Mouse (Mus musculus): ENCODE measurements around the gene Naif1. TPM values are rescaled to one million over a fixed set of nuclear protein-coding genes. Genes with fewer than 3 reads are reported as not detected.
"Not testable (repeated sequence)": the region's sequence is repeated elsewhere in the genome, so short reads cannot be mapped to it uniquely, and the experiment has no call there.

Gene Naif1
- polyA plus RNA-seq, 1 experiment = 4.4 TPM

DNA sequence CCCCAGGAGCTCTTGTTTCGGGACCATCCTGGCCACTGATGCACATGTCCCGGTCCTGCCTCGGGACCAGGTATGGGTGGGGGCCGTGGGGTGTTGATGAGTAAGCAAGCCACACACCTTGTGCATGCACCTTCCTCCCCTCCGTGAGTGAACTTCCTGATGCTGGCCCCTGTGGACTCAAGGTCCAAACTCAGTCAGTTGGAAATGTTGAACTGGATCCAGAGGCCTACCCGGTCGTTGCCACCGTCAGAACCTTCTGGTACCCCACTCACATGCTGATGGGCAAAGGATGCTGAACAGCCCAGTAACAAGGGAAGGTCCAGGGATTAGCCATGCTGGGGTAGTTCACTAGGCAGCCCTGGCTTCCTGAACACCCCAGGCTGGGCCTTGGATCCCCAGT lies 32.1 kb downstream of the Naif1 start:
- Histone ChIP-seq H3K27ac (ENCODE audit: insufficient read depth, low read depth, low read length) (peak overlapping the region; percentile 68), H3K4me3 (ENCODE audit: low read depth, low read length) (no peak overlapping the region), H3K27me3 (ENCODE audit: control insufficient read depth, insufficient read depth, low read length) (no peaks in the 10 kb centered on the region), H3K36me3 (ENCODE audit: control insufficient read depth, insufficient read depth, low read length) (no peaks in the 10 kb centered on the region), H3K4me1 (ENCODE audit: control insufficient read depth, insufficient read depth, insufficient read length, low read length) (peaks cover 20% of the 10 kb centered on the region)
- no peak for TF ChIP-seq CTCF (IDR thresholded peaks at IDR 0.05; ENCODE audit: extremely low read depth, insufficient read length, insufficient replicate concordance, low read depth, low read length)
- no peak for TF ChIP-seq POLR2A (IDR thresholded peaks at IDR 0.05; ENCODE audit: low read depth, low read length)
- 54% methylated on average over 8 of the region's 8 CpGs for WGBS

DNA sequence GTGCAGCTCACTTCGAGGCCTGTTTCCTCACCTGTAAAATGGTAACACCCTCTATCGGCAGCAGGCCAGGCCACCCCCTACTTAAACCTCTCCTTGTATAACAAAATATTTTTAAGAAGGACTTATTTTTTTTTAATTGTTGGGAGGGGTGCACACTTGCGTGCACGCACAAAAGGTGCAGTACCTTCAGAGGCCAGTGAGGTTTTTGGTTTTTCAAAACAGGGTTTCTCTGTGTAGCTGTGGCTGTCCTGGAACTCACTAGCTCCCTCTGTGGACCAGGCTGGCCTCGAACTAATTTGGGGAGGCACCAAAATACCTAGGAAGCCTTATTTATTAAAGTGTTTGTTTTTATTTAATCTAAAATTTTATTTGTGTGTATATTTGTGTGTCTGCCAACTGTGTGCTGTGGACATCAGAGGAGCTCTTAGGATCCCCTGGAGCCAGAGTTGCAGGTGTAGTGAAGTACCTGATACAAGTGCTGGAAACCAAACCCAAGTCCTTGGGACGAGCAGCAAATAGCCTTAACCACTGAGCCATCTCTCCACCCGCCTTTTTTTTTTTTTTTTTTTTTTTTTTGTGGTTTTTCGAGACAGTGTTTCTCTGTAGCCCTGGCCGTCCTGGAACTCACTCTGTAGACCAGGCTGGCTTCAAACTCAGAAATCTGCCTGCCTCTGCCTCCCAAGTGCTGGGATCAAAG lies 33.1 kb downstream of the Naif1 start:
- Histone ChIP-seq H3K4me3 (ENCODE audit: low read depth, low read length) (no peak overlapping the region), H3K4me1 (ENCODE audit: control insufficient read depth, insufficient read depth, insufficient read length, low read length) (peaks cover 20% of the 10 kb centered on the region), H3K27me3 (ENCODE audit: control insufficient read depth, insufficient read depth, low read length) (no peaks in the 10 kb centered on the region), H3K27ac (ENCODE audit: insufficient read depth, low read depth, low read length) (no peak overlapping the region), H3K36me3 (ENCODE audit: control insufficient read depth, insufficient read depth, low read length) (no peaks in the 10 kb centered on the region)
- WGBS = 76% methylated on average over 9 of the region's 9 CpGs
- TF ChIP-seq CTCF (IDR thresholded peaks at IDR 0.05; ENCODE audit: extremely low read depth, insufficient read length, insufficient replicate concordance, low read depth, low read length) (peak; percentile 48; the same call in 1 of the 2 replicates), POLR2A (IDR thresholded peaks at IDR 0.05; ENCODE audit: low read depth, low read length) (no peak)

DNA sequence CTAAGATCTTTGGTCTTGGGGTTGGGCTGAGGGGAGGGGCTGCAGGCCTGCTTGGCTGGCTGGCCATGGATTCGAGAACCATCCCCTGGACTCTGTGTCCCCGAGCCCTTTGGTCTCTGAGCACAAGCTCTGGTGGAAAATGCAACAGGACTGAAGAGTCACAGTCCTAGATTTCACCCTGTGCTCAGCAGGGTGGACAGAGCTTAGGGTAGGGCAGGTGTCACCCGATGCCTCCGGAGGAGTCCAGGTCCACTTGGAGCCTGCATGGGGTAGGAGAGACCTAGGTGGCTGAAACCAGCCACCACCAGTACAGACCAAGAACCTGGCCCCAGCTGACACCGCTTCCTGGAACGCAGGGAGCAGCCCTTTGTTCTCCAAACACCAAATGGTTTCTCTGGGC lies 34.7 kb downstream of the Naif1 start:
- no peak for TF ChIP-seq CTCF (IDR thresholded peaks at IDR 0.05; ENCODE audit: extremely low read depth, insufficient read length, insufficient replicate concordance, low read depth, low read length)
- peak; percentile 42; the same call in 1 of the 2 replicates for TF ChIP-seq POLR2A (IDR thresholded peaks at IDR 0.05; ENCODE audit: low read depth, low read length)
- Histone ChIP-seq H3K27me3 (ENCODE audit: control insufficient read depth, insufficient read depth, low read length) (no peaks in the 10 kb centered on the region), H3K4me3 (ENCODE audit: low read depth, low read length) (no peak overlapping the region; the same call in 1 of the 2 replicates), H3K36me3 (ENCODE audit: control insufficient read depth, insufficient read depth, low read length) (no peaks in the 10 kb centered on the region), H3K4me1 (ENCODE audit: control insufficient read depth, insufficient read depth, insufficient read length, low read length) (peaks cover 20% of the 10 kb centered on the region), H3K27ac (ENCODE audit: insufficient read depth, low read depth, low read length) (peak overlapping the region; percentile 98)
- 37% methylated on average over 6 of the region's 6 CpGs for WGBS

DNA sequence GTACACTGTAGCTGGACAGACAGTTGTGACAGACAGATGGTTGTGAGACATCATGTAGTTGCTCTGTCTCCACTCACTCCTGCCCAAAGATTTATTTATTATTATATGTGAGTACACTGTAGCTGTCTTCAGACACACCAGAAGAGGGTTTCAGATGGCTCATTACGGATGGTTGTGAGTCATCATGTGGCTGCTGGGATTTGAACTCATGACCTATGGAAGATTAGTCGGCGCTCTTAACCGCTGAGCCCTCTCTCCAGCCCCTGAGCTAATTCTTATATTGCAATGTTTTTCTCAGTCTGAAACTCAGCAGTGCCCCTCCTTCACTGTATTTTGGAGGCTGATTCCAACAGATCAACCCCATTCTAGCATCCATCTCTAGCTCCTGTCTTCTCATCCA lies 35.5 kb downstream of the Naif1 start:
- Histone ChIP-seq H3K27me3 (ENCODE audit: control insufficient read depth, insufficient read depth, low read length) (no peaks in the 10 kb centered on the region), H3K4me1 (ENCODE audit: control insufficient read depth, insufficient read depth, insufficient read length, low read length) (peaks cover 20% of the 10 kb centered on the region), H3K4me3 (ENCODE audit: low read depth, low read length) (no peak overlapping the region), H3K36me3 (ENCODE audit: control insufficient read depth, insufficient read depth, low read length) (no peaks in the 10 kb centered on the region), H3K27ac (ENCODE audit: insufficient read depth, low read depth, low read length) (peak overlapping the region; percentile 98)
- TF ChIP-seq POLR2A (IDR thresholded peaks at IDR 0.05; ENCODE audit: low read depth, low read length) (no peak), CTCF (IDR thresholded peaks at IDR 0.05; ENCODE audit: extremely low read depth, insufficient read length, insufficient replicate concordance, low read depth, low read length) (no peak)
- WGBS = 74% methylated on average over 4 of the region's 4 CpGs

DNA sequence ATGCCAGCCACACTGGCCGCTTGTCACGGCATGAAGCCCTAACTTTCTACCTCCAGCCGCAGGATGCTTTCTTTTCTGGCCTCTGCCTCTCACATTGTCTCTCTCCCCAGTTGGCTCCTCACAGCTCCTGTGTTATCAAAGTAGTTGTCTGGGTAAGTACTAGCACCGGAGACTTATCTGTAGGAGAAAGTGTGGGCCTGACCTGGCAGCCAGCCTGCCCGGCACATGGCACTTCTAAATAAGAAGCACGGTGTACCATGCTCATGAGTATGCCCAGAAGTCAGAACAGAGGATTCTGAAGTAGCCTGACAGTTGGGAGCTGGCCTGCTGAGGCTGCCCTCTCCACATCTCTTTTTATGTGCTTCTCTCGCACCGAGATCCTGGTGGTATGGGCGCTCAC lies 35.9 kb downstream of the Naif1 start:
- no peak overlapping the region for H3K4me3 ChIP-seq (ENCODE audit: low read depth, low read length)
- peak overlapping the region; percentile 18; the same call in 1 of the 2 replicates for H3K27ac ChIP-seq (ENCODE audit: insufficient read depth, low read depth, low read length)
- WGBS = 74% methylated on average over 9 of the region's 9 CpGs
- no peaks in the 10 kb centered on the region for H3K36me3 ChIP-seq (ENCODE audit: control insufficient read depth, insufficient read depth, low read length)
- TF ChIP-seq POLR2A (IDR thresholded peaks at IDR 0.05; ENCODE audit: low read depth, low read length) (no peak), CTCF (IDR thresholded peaks at IDR 0.05; ENCODE audit: extremely low read depth, insufficient read length, insufficient replicate concordance, low read depth, low read length) (no peak)
- H3K27me3 ChIP-seq (ENCODE audit: control insufficient read depth, insufficient read depth, low read length) = no peaks in the 10 kb centered on the region
- H3K4me1 ChIP-seq (ENCODE audit: control insufficient read depth, insufficient read depth, insufficient read length, low read length) = peaks cover 20% of the 10 kb centered on the region

DNA sequence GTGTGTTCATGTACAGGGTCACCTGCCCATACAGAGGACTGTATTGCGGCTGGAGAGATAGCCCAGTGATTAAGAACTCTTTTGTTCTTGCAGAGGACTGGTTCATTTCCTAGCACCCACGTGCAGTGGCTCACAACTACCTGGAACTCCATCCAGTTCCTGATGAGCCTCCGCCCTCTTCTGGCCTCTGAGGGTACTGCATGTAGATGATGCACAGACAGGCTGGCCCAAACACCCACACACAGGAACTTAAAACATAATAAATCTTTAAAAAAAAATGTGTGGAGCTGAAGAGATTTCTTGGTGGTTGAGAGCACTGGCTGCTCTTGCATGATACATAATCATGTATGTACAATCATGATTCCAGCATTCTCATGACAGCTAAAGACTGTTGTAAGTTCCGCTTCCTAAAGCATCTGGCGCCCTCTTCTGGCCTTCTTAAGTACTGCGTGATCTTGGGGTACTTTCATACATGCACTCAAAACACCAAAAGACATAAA lies 36.9 kb downstream of the Naif1 start:
- Histone ChIP-seq H3K27me3 (ENCODE audit: control insufficient read depth, insufficient read depth, low read length) (no peaks in the 10 kb centered on the region), H3K4me1 (ENCODE audit: control insufficient read depth, insufficient read depth, insufficient read length, low read length) (peaks cover 19% of the 10 kb centered on the region), H3K36me3 (ENCODE audit: control insufficient read depth, insufficient read depth, low read length) (no peaks in the 10 kb centered on the region), H3K4me3 (ENCODE audit: low read depth, low read length) (no peak overlapping the region), H3K27ac (ENCODE audit: insufficient read depth, low read depth, low read length) (no peak overlapping the region)
- no peak for TF ChIP-seq POLR2A (IDR thresholded peaks at IDR 0.05; ENCODE audit: low read depth, low read length)
- TF ChIP-seq CTCF (IDR thresholded peaks at IDR 0.05; ENCODE audit: extremely low read depth, insufficient read length, insufficient replicate concordance, low read depth, low read length) = peak; percentile 99; the same call in 1 of the 2 replicates
- WGBS = 2% methylated on average over 6 of the region's 6 CpGs

DNA sequence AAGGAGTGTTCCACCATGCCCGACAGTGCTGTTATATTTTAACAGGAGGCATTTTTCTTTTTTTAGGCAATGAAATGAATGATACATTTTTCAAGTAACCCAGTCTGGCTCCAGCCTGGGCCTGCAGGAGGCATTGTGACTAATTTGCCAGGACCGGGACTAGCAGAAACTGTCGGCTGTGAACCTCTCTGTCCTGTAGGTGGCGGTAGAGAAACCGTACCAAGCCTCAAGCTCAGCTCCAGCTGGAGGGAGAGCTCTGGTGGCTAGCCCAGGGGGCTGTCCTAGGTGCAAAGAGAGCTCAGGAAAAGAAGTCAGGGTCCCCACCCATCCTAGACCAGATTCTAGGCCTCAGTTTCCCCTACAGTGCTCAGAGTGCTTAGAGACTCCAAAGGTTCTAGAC lies 38.4 kb downstream of the Naif1 start:
- Histone ChIP-seq H3K4me1 (ENCODE audit: control insufficient read depth, insufficient read depth, insufficient read length, low read length) (peaks cover 15% of the 10 kb centered on the region), H3K27ac (ENCODE audit: insufficient read depth, low read depth, low read length) (no peak overlapping the region), H3K27me3 (ENCODE audit: control insufficient read depth, insufficient read depth, low read length) (no peaks in the 10 kb centered on the region), H3K4me3 (ENCODE audit: low read depth, low read length) (no peak overlapping the region), H3K36me3 (ENCODE audit: control insufficient read depth, insufficient read depth, low read length) (no peaks in the 10 kb centered on the region)
- TF ChIP-seq POLR2A (IDR thresholded peaks at IDR 0.05; ENCODE audit: low read depth, low read length) = 0 out of 2 replicates have a peak, but pooled peaks have one; percentile 36
- TF ChIP-seq CTCF (IDR thresholded peaks at IDR 0.05; ENCODE audit: extremely low read depth, insufficient read length, insufficient replicate concordance, low read depth, low read length) = peak; percentile 97
- WGBS = 1% methylated on average over 5 of the region's 5 CpGs

DNA sequence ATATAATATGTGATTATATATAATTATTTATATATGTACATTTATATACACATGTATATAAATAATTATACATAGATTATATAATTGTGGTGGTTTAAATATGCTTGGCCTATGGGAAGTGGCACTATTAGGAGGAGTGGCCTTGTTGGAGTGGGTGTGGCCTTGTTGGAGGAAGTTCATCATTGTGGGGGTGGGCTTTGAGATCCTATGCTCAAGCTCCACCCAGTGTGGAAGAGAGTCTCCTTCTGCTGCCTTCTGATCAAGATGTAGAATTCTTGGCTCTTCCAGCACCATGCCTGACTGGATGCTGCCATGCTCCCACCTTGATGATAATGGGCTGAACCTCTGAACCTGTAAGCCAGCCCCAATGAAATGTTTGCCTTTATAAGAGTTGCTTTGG lies 40.5 kb downstream of the Naif1 start:
- H3K36me3 ChIP-seq (ENCODE audit: control insufficient read depth, insufficient read depth, low read length); H3K4me1 ChIP-seq (ENCODE audit: control insufficient read depth, insufficient read depth, insufficient read length, low read length); H3K4me3 ChIP-seq (ENCODE audit: low read depth, low read length); H3K27ac ChIP-seq (ENCODE audit: insufficient read depth, low read depth, low read length); H3K27me3 ChIP-seq (ENCODE audit: control insufficient read depth, insufficient read depth, low read length): not testable (repeated sequence)

All from small intestine, adult 2 months (tissue).